Mouse (Mus musculus) embryonic facial prominence, embryonic 11.5 days (tissue): Measurements from ENCODE around the gene Dvl3. TPM values are rescaled to one million over a fixed set of nuclear protein-coding genes. Genes with fewer than 3 reads are reported as not detected.

Experiments used
- ATAC-seq: fragments of 200-750 bp; cut with Nextera tagmentation; replicated peaks from 2 replicates; pipeline ENCODE4 v1.8.0; 2017; ENCODE audit warnings: low read depth; ENCODE audit not compliant: insufficient number of reproducible peaks, low FRiP score, low TSS enrichment
- DNase-seq: peaks from one replicate; pipeline ENCODE4 v3.0.0-alpha.2; 2015; ENCODE audit warnings: low spot score
- H3K27ac ChIP-seq: fragments of 300-500 bp; sonication (generic); replicated peaks from 2 replicates; pipeline ENCODE4 v1.5.1; 2014; ENCODE audit warnings: mild to moderate bottlenecking, low read depth, low read length, control low read depth
- H3K27me3 ChIP-seq: fragments of 300-500 bp; sonication (generic); 2 replicates; pipeline ENCODE4 v1.6.1; 2014; ENCODE audit warnings: mild to moderate bottlenecking, low read length, moderate library complexity, mixed read lengths; ENCODE audit not compliant: control insufficient read depth, insufficient read depth
- H3K36me3 ChIP-seq: fragments of 300-500 bp; sonication (generic); replicated peaks from 2 replicates; pipeline ENCODE4 v1.6.1; 2014; ENCODE audit warnings: low read depth, mild to moderate bottlenecking, low read length, moderate library complexity, mixed read lengths; ENCODE audit not compliant: control insufficient read depth, insufficient read depth
- H3K4me1 ChIP-seq: fragments of 300-500 bp; sonication (generic); 2 replicates; pipeline ENCODE4 v1.6.1; 2014; ENCODE audit warnings: low read length, mixed read lengths; ENCODE audit not compliant: control insufficient read depth, insufficient read depth
- H3K4me2 ChIP-seq: fragments of 300-500 bp; sonication (generic); 2 replicates; pipeline ENCODE4 v1.6.1; 2014; ENCODE audit warnings: low read depth, mild to moderate bottlenecking, control low read depth, low read length, moderate library complexity
- H3K4me3 ChIP-seq: fragments of 300-500 bp; sonication (generic); 2 replicates; pipeline ENCODE4 v1.5.1; 2014; ENCODE audit warnings: low read depth, low read length, control low read depth
- H3K9ac ChIP-seq: fragments of 300-500 bp; sonication (generic); replicated peaks from 2 replicates; pipeline ENCODE4 v1.6.1; 2014; ENCODE audit warnings: mild to moderate bottlenecking, control low read depth, low read length
- H3K9me3 ChIP-seq: fragments of 300-500 bp; sonication (generic); replicated peaks from 2 replicates; pipeline ENCODE4 v1.6.1; 2016; ENCODE audit warnings: mild to moderate bottlenecking, low read length, inconsistent platforms, mixed read lengths; ENCODE audit not compliant: control insufficient read depth
- WGBS: fragments of 180-500 bp; shearing (Covaris S2); extraction: QIAGEN DNeasy Blood & Tissue Kit; methylation state at CpG from one replicate; pipeline ENCODE4 v1.1.7; 2014; 5-methylcytosine and 5-hydroxymethylcytosine counted together
- polyA plus RNA-seq: library from polyadenylated mRNA; unstranded; fragments of >200 nt; fragmentation: Nextera tagmentation; extraction: Ambion mirVana; gene quantifications from 2 replicates; pipeline ENCODE4 v1.2.1, GENCODE M21; 2014

Gene Dvl3
- polyA plus RNA-seq, 1 experiment from 2014 or later: 37.1 TPM

DNA sequence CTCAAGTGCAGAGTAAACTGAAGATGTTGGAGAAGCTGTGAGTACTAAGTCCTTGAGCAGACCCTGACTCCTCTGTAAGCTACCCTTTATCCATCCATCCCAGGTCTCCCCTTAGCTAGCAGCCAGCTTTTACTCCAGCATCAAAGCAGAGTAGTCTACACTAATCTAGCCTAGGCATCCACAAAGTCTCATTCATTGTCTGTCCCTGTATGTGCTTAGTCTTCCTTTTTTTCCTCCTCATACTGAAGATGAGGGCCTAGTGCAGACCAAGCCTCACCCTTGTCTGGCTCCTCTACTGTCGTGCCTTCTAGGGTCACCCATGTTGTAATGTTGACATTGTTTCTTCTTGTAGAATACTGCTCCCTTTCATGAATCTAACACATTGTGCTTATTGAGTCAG, 35.8 kb downstream of the Dvl3 start:
- Histone ChIP-seq H3K27ac (no peak overlapping the region), H3K27me3 (no peaks in the 10 kb centered on the region), H3K4me2 (no peak overlapping the region), H3K4me1 (no peaks in the 10 kb centered on the region), H3K36me3 (peaks cover 15% of the 10 kb centered on the region), H3K9me3 (no peaks in the 10 kb centered on the region), H3K9ac (no peak overlapping the region), H3K4me3 (no peak overlapping the region)
- ATAC-seq (no peak), DNase-seq (no peak)
- WGBS: 97% methylated on average over 1 of the region's 1 CpGs

GRCm38 (mm10) chr16:20555000-20555399, 38.2 kb downstream of the Dvl3 start:
- 86% methylated on average over 6 of the region's 6 CpGs for WGBS
- Histone ChIP-seq H3K4me3 (no peak overlapping the region), H3K27ac (no peak overlapping the region), H3K27me3 (no peaks in the 10 kb centered on the region), H3K4me1 (no peaks in the 10 kb centered on the region), H3K9ac (no peak overlapping the region), H3K4me2 (no peak overlapping the region; the same call in 1 of the 2 replicates), H3K36me3 (peaks cover 15% of the 10 kb centered on the region), H3K9me3 (no peaks in the 10 kb centered on the region)
- DNase-seq (no peak), ATAC-seq (no peak)

- Histone ChIP-seq H3K4me3 (no peak overlapping the region), H3K9ac (no peak overlapping the region), H3K27ac (no peak overlapping the region), H3K27me3 (no peaks in the 10 kb centered on the region), H3K4me2 (no peak overlapping the region), H3K36me3 (peaks cover 13% of the 10 kb centered on the region), H3K4me1 (no peaks in the 10 kb centered on the region), H3K9me3 (no peaks in the 10 kb centered on the region)
- 73% methylated on average over 7 of the region's 7 CpGs for WGBS
- DNase-seq (no peak), ATAC-seq (no peak)
Observed at GRCm38 (mm10) chr16:20557381-20557780, 40.6 kb downstream of the Dvl3 start.

GRCm38 (mm10) chr16:20565075-20565474, 48.3 kb downstream of the Dvl3 start:
- Histone ChIP-seq H3K27me3 (no peaks in the 10 kb centered on the region), H3K9ac (no peak overlapping the region), H3K4me3 (no peak overlapping the region), H3K4me2 (no peak overlapping the region), H3K4me1 (no peaks in the 10 kb centered on the region), H3K36me3 (peaks cover 7% of the 10 kb centered on the region), H3K27ac (no peak overlapping the region), H3K9me3 (no peaks in the 10 kb centered on the region)
- WGBS: 85% methylated on average over 1 of the region's 1 CpGs
- DNase-seq (no peak), ATAC-seq (no peak)

Other genes starting within 250 kb of the Dvl3 start
- gene Parl, start 214.6 kb upstream of the Dvl3 start, polyA plus RNA-seq: 112 and 116 TPM in 2 replicates
- not detected in 2 replicates for gene Cyp2ab1, start 191.6 kb upstream of the Dvl3 start, polyA plus RNA-seq
- 44.9 and 47.6 TPM in 2 replicates for gene Abcc5, start 90.6 kb upstream of the Dvl3 start, polyA plus RNA-seq
- 144 and 156 TPM in 2 replicates for gene Eif2b5, start 18.2 kb upstream of the Dvl3 start, polyA plus RNA-seq
- gene Ap2m1, start 18.5 kb downstream of the Dvl3 start, polyA plus RNA-seq: 726 and 756 TPM in 2 replicates
- gene Abcf3, start 31.6 kb downstream of the Dvl3 start, polyA plus RNA-seq: 56.3 and 58.1 TPM in 2 replicates
- gene Vwa5b2, start 72.5 kb downstream of the Dvl3 start, polyA plus RNA-seq: 1.4 TPM in 2 replicates
- 32.5 and 35.8 TPM in 2 replicates for gene Eef1akmt4, start 94.6 kb downstream of the Dvl3 start, polyA plus RNA-seq
- not detected in 2 replicates for gene Gm49333, start 94.6 kb downstream of the Dvl3 start, polyA plus RNA-seq
- gene Alg3, start 94.8 kb downstream of the Dvl3 start, polyA plus RNA-seq: 47.3 and 49.4 TPM in 2 replicates
- 1.8 and 2.2 TPM in 2 replicates for gene Camk2n2, start 104.3 kb downstream of the Dvl3 start, polyA plus RNA-seq
- gene Ece2, start 112.8 kb downstream of the Dvl3 start, polyA plus RNA-seq: 2.4 and 2.5 TPM in 2 replicates
- 500 and 501 TPM in 2 replicates for gene Psmd2, start 134.7 kb downstream of the Dvl3 start, polyA plus RNA-seq
- 156 TPM in 2 replicates for gene Eif4g1, start 151.3 kb downstream of the Dvl3 start, polyA plus RNA-seq
- 3.9 and 4.4 TPM in 2 replicates for gene Fam131a, start 176.3 kb downstream of the Dvl3 start, polyA plus RNA-seq
- gene Polr2h, start 200.7 kb downstream of the Dvl3 start, polyA plus RNA-seq: 120 and 124 TPM in 2 replicates
- gene Clcn2, start 200.8 kb downstream of the Dvl3 start, polyA plus RNA-seq: 13.0 and 14.8 TPM in 2 replicates
- 1.5 and 1.7 TPM in 2 replicates for gene Chrd, start 216.1 kb downstream of the Dvl3 start, polyA plus RNA-seq
- 0.48 TPM in 1 of 2 replicates, not detected in the other for gene Thpo, start 217.5 kb downstream of the Dvl3 start, polyA plus RNA-seq